9 mouse cellular contexts compared by ENCODE assay signal in genomic region chr2:59697722-59698634, GRCm38 (mm10).
DNase-seq lines count a peak whose midpoint lies in the region; ATAC-seq and TF ChIP-seq lines count a peak whose summit lies in the region.
"Had no signal": no experiment of that assay in that cellular context is flagged by ENCODE, and none has a peak within 500 bp of the region (broad histone marks: within the 10 kb centered on the region; RNA-seq: fewer than 3 reads in every experiment).

No protein-coding gene starts in this region.

- H3K4me3 ChIP-seq in E14TG2a.4 (replicated peaks; ENCODE audit: low read length): peak overlapping the region; percentile 56
- H3K4me3 ChIP-seq in forebrain, embryonic 14.5 days (ENCODE audit: low read depth, low read length): no peak overlapping the region
- H3K4me3 ChIP-seq in limb, embryonic 12.5 days (replicated peaks): 0 out of 2 replicates have a peak overlapping the region, but pooled peaks have one; percentile 7
- no peak overlapping the region for H3K4me3 ChIP-seq in neural tube, embryonic 12.5 days
- H3K4me3 ChIP-seq: erythroblast, embryonic 14.5 days had no signal

- DNase-seq in NIH3T3 (ENCODE audit: low read depth): peak; percentile 57
- DNase-seq in forebrain, embryonic 14.5 days (ENCODE audit: low spot score): peak; percentile 72
- no peak for DNase-seq in cerebellum, adult 9-11 months
- DNase-seq in cerebellum, adult 18-20 months: no peak
- no peak for DNase-seq in frontal cortex, postnatal 14 days (ENCODE audit: low spot score in 2 of 2)

- H3K27me3 ChIP-seq in E14TG2a.4 (ENCODE audit: insufficient read depth, low read length): no peaks in the 10 kb centered on the region
- H3K27me3 ChIP-seq in forebrain, embryonic 14.5 days (replicated peaks; ENCODE audit: control insufficient read depth, insufficient read depth, low read length): no peaks in the 10 kb centered on the region
- no peaks in the 10 kb centered on the region for H3K27me3 ChIP-seq in limb, embryonic 12.5 days
- no peaks in the 10 kb centered on the region for H3K27me3 ChIP-seq in neural tube, embryonic 12.5 days (replicated peaks)

- no peaks in the 10 kb centered on the region for H3K9me3 ChIP-seq in E14TG2a.4 (ENCODE audit: low read length)
- H3K9me3 ChIP-seq in forebrain, embryonic 14.5 days (replicated peaks; ENCODE audit: control insufficient read depth, low read length): no peaks in the 10 kb centered on the region
- no peaks in the 10 kb centered on the region for H3K9me3 ChIP-seq in limb, embryonic 12.5 days
- H3K9me3 ChIP-seq in neural tube, embryonic 12.5 days: no peaks in the 10 kb centered on the region

- peak; percentile 92 for ATAC-seq in forebrain, embryonic 14.5 days
- peak; percentile 61 for ATAC-seq in limb, embryonic 12.5 days (ENCODE audit: insufficient number of reproducible peaks, insufficient read depth, low FRiP score, low TSS enrichment, low read depth)
- peak; percentile 91 for ATAC-seq in neural tube, embryonic 12.5 days (ENCODE audit: low FRiP score, low read depth)

- peaks cover 67% of the 10 kb centered on the region for H3K4me1 ChIP-seq in E14TG2a.4 (replicated peaks; ENCODE audit: low read depth, low read length)
- peaks cover 13% of the 10 kb centered on the region for H3K4me1 ChIP-seq in forebrain, embryonic 14.5 days (ENCODE audit: control insufficient read depth, insufficient read depth, low read length)
- H3K4me1 ChIP-seq in limb, embryonic 12.5 days (replicated peaks): peaks cover 63% of the 10 kb centered on the region
- peaks cover 9% of the 10 kb centered on the region for H3K4me1 ChIP-seq in neural tube, embryonic 12.5 days

- peaks cover 31% of the 10 kb centered on the region for H3K36me3 ChIP-seq in E14TG2a.4 (ENCODE audit: insufficient read depth, low read length)
- no peaks in the 10 kb centered on the region for H3K36me3 ChIP-seq in forebrain, embryonic 14.5 days (ENCODE audit: control insufficient read depth, insufficient read depth, low read length)
- peaks cover 3% of the 10 kb centered on the region; the same call in 1 of the 2 replicates for H3K36me3 ChIP-seq in limb, embryonic 12.5 days
- no peaks in the 10 kb centered on the region for H3K36me3 ChIP-seq in neural tube, embryonic 12.5 days

- peak overlapping the region; percentile 31 for H3K4me2 ChIP-seq in forebrain, embryonic 14.5 days (ENCODE audit: low read length)
- H3K4me2 ChIP-seq in limb, embryonic 12.5 days: peak overlapping the region; percentile 50
- H3K4me2 ChIP-seq in neural tube, embryonic 12.5 days (replicated peaks): peak overlapping the region; percentile 55

- 2% methylated on average over 15 of the region's 16 CpGs for WGBS in forebrain, embryonic 14.5 days
- WGBS in limb, embryonic 12.5 days: 1% methylated on average over 16 of the region's 16 CpGs
- 2% methylated on average over 16 of the region's 16 CpGs for WGBS in neural tube, embryonic 12.5 days

- peak overlapping the region; percentile 55; the same call in 1 of the 2 replicates for H3K27ac ChIP-seq in forebrain, embryonic 14.5 days (ENCODE audit: low read depth, low read length)
- H3K27ac ChIP-seq in limb, embryonic 12.5 days: peak overlapping the region; percentile 91
- no peak overlapping the region for H3K27ac ChIP-seq in neural tube, embryonic 12.5 days

- TF ChIP-seq CTCF in E14TG2a.4 (conservative IDR thresholded peaks at IDR 0.05; ENCODE audit: low read length): no peak

- no peak overlapping the region; the same call in 1 of the 2 replicates for H3K9ac ChIP-seq in forebrain, embryonic 14.5 days (ENCODE audit: low read length)
- 0 out of 2 replicates have a peak overlapping the region, but pooled peaks have one; percentile 12 for H3K9ac ChIP-seq in limb, embryonic 12.5 days (replicated peaks)
- H3K9ac ChIP-seq in neural tube, embryonic 12.5 days: peak overlapping the region; percentile 33; the same call in 1 of the 2 replicates

Comparison
In these comparisons a context has a peak if more than half of its experiments do, and no peak if none do; other contexts are left out.
1. H3K4me3 ChIP-seq: peak in E14TG2a.4 (single experiment) and limb, embryonic 12.5 days (single experiment); none in forebrain, embryonic 14.5 days (single experiment) and neural tube, embryonic 12.5 days (single experiment).
2. DNase-seq: peak in NIH3T3 (single experiment) and forebrain, embryonic 14.5 days (single experiment); none in cerebellum, adult 9-11 months (single experiment), cerebellum, adult 18-20 months (0 of 2) and frontal cortex, postnatal 14 days (0 of 2).
3. Peak in every context shown above with its lines, with median percentiles within 50 percentile points of each other: ATAC-seq and H3K4me2 ChIP-seq.